Mouse (Mus musculus): ENCODE data around the gene Lgr4. TPM values are rescaled to one million over a fixed set of nuclear protein-coding genes. Genes with fewer than 3 reads are reported as not detected.

Lgr4 gene
- polyA plus RNA-seq, 1 experiment = 3.8 TPM

DNA sequence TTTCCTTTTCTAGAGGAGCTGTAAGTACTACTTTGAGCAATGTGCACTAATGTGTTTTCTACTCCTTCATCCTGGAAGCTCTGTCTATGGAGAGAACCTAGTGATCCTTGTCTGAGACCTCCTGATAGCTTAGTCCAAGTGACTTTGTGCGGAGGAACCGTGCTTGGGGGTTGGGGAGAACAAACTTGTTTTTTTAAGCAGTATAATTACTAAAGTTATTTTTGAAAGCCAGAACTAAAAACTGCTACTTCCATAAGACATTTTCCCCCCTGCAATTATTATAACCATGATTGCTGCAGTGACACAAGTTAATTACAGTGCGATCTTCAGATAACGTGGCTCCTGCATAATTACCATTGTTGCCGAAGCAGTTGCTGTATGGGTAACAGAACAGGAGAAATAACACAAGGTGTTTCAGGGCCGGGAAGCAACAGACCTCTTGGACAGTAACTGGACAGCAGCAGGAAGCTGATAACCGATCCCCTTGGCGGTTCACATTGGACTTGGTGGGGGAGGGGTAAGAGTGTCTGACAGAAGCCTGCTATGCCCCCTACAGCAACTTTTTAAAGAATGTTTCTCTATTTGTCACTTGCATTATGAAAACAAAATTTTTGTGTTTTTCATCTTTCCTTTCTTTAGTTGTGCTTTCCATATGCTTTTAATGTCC lies 53.4 kb downstream of the Lgr4 start:
- Histone ChIP-seq H3K36me3 (ENCODE audit: control insufficient read depth, insufficient read depth) (no peaks in the 10 kb centered on the region), H3K4me2 (ENCODE audit: low read depth) (no peak overlapping the region), H3K4me3 (no peak overlapping the region), H3K79me2 (ENCODE audit: control insufficient read depth, insufficient read depth) (peaks cover 28% of the 10 kb centered on the region), H3K27me3 (ENCODE audit: control insufficient read depth, insufficient read depth, insufficient read length) (no peaks in the 10 kb centered on the region), H3ac (ENCODE audit: control insufficient read depth, insufficient read length) (no peak overlapping the region)
- no peak for TF ChIP-seq MYOG (IDR thresholded peaks at IDR 0.05; ENCODE audit: control insufficient read depth in 1 of 3, insufficient read depth in 1 of 3, insufficient read length in 2 of 3, low read depth in 2 of 3)

DNA sequence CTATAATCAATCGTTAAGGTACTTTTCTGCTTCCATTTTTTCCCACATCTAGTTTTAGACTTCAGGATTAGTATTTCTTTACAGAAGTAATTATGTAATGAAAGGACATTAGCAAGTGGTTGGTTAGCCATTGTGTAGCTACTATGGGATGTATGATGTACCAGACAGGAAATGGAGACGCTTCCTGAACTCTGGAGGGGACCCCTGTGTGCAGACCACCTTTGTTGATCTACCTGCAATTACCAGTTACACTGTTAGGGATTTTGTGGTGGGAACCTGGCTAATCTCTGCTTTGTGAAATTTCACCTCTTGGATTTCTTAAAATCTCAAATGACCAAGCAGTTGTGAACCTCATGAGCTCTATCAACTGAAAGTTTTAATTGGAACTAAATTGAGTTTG lies 54.9 kb downstream of the Lgr4 start:
- no peak overlapping the region for H3K4me3 ChIP-seq
- H3K79me2 ChIP-seq (ENCODE audit: control insufficient read depth, insufficient read depth) = peaks cover 18% of the 10 kb centered on the region
- no peak overlapping the region for H3ac ChIP-seq (ENCODE audit: control insufficient read depth, insufficient read length)
- TF ChIP-seq USF1 (IDR thresholded peaks at IDR 0.05; ENCODE audit: low read depth) (no peak), MAX (IDR thresholded peaks at IDR 0.05; ENCODE audit: low read depth) (no peak), REST (IDR thresholded peaks at IDR 0.05; ENCODE audit: insufficient read depth, insufficient read length) (no peak), E2F4 (IDR thresholded peaks at IDR 0.05; ENCODE audit: insufficient read depth) (no peak), TCF3 (IDR thresholded peaks at IDR 0.05; ENCODE audit: insufficient read length, low read depth) (no peak), POLR2A (IDR thresholded peaks at IDR 0.05; ENCODE audit: insufficient read length, low read depth) (no peak), POLR2AphosphoS2 (IDR thresholded peaks at IDR 0.05; ENCODE audit: insufficient read length, low read depth) (no peak), CEBPB (IDR thresholded peaks at IDR 0.05; ENCODE audit: insufficient read depth, poor library complexity, severe bottlenecking) (no peak), TCF12 (IDR thresholded peaks at IDR 0.05; ENCODE audit: insufficient read depth, poor library complexity, severe bottlenecking) (no peak)
- no peak overlapping the region for H3K4me2 ChIP-seq (ENCODE audit: low read depth)
- H3K27me3 ChIP-seq (ENCODE audit: control insufficient read depth, insufficient read depth, insufficient read length) = no peaks in the 10 kb centered on the region
- no peaks in the 10 kb centered on the region for H3K36me3 ChIP-seq (ENCODE audit: control insufficient read depth, insufficient read depth)

DNA sequence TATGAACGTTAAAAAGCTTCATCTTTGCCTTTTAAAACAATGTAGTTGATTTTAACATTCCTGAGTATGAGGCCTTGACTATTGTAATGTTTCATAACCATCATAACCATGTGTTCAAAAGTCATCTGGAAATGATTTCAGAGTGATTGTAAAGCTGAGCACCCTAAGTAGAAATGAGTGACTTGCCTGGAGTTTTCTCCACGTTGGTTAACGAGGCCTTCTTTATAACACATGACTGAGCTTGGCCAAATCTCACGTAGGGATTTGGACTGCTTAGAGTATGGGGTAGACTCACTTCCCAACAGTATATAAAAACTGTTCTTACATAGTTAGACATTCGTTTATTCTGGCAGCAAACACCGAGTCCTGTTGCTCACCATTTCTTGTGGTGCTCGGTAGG lies 55.5 kb downstream of the Lgr4 start:
- Histone ChIP-seq H3K36me3 (ENCODE audit: control insufficient read depth, insufficient read depth) (no peaks in the 10 kb centered on the region), H3K4me3 (no peak overlapping the region), H3K79me2 (ENCODE audit: control insufficient read depth, insufficient read depth) (peaks cover 15% of the 10 kb centered on the region), H3ac (ENCODE audit: control insufficient read depth, insufficient read length) (no peak overlapping the region), H3K4me2 (ENCODE audit: low read depth) (no peak overlapping the region), H3K27me3 (ENCODE audit: control insufficient read depth, insufficient read depth, insufficient read length) (no peaks in the 10 kb centered on the region)
- TF ChIP-seq USF1 (IDR thresholded peaks at IDR 0.05; ENCODE audit: low read depth) (no peak), E2F4 (IDR thresholded peaks at IDR 0.05; ENCODE audit: insufficient read depth) (no peak), TCF12 (IDR thresholded peaks at IDR 0.05; ENCODE audit: insufficient read depth, poor library complexity, severe bottlenecking) (no peak), SRF (IDR thresholded peaks at IDR 0.05; ENCODE audit: control insufficient read depth, insufficient read length, low read depth) (no peak), CEBPB (IDR thresholded peaks at IDR 0.05; ENCODE audit: insufficient read depth, poor library complexity, severe bottlenecking) (no peak), REST (IDR thresholded peaks at IDR 0.05; ENCODE audit: insufficient read depth, insufficient read length) (no peak), TCF3 (IDR thresholded peaks at IDR 0.05; ENCODE audit: insufficient read length, low read depth) (no peak), POLR2A (IDR thresholded peaks at IDR 0.05; ENCODE audit: insufficient read length, low read depth) (no peak), MYOD1 (IDR thresholded peaks at IDR 0.05; ENCODE audit: control insufficient read depth in 1 of 3, insufficient read length in 2 of 3, low read depth in 2 of 3) (no peak), MYOG (IDR thresholded peaks at IDR 0.05; ENCODE audit: control insufficient read depth in 1 of 3, insufficient read depth in 1 of 3, insufficient read length in 2 of 3, low read depth in 2 of 3) (no peak), POLR2AphosphoS2 (IDR thresholded peaks at IDR 0.05; ENCODE audit: insufficient read length, low read depth) (no peak), MAX (IDR thresholded peaks at IDR 0.05; ENCODE audit: low read depth) (no peak)

GRCm38 (mm10) chr2:109974807-109975206 lies 57.4 kb downstream of the Lgr4 start:
- Histone ChIP-seq H3K4me2 (ENCODE audit: low read depth) (no peak overlapping the region), H3K4me3 (no peak overlapping the region), H3K36me3 (ENCODE audit: control insufficient read depth, insufficient read depth) (no peaks in the 10 kb centered on the region), H3ac (ENCODE audit: control insufficient read depth, insufficient read length) (no peak overlapping the region), H3K27me3 (ENCODE audit: control insufficient read depth, insufficient read depth, insufficient read length) (no peaks in the 10 kb centered on the region), H3K79me2 (ENCODE audit: control insufficient read depth, insufficient read depth) (peaks cover 7% of the 10 kb centered on the region)
- TF ChIP-seq POLR2A (IDR thresholded peaks at IDR 0.05; ENCODE audit: insufficient read length, low read depth) (no peak), MYOG (IDR thresholded peaks at IDR 0.05; ENCODE audit: control insufficient read depth in 1 of 3, insufficient read depth in 1 of 3, insufficient read length in 2 of 3, low read depth in 2 of 3) (no peak), MYOD1 (IDR thresholded peaks at IDR 0.05; ENCODE audit: control insufficient read depth in 1 of 3, insufficient read length in 2 of 3, low read depth in 2 of 3) (no peak), TCF12 (IDR thresholded peaks at IDR 0.05; ENCODE audit: insufficient read depth, poor library complexity, severe bottlenecking) (no peak), POLR2AphosphoS2 (IDR thresholded peaks at IDR 0.05; ENCODE audit: insufficient read length, low read depth) (no peak), USF1 (IDR thresholded peaks at IDR 0.05; ENCODE audit: low read depth) (no peak), REST (IDR thresholded peaks at IDR 0.05; ENCODE audit: insufficient read depth, insufficient read length) (no peak), CEBPB (IDR thresholded peaks at IDR 0.05; ENCODE audit: insufficient read depth, poor library complexity, severe bottlenecking) (no peak), E2F4 (IDR thresholded peaks at IDR 0.05; ENCODE audit: insufficient read depth) (no peak), MAX (IDR thresholded peaks at IDR 0.05; ENCODE audit: low read depth) (no peak)

- H3ac ChIP-seq (ENCODE audit: control insufficient read depth, insufficient read length) = no peak overlapping the region
- H3K27me3 ChIP-seq (ENCODE audit: control insufficient read depth, insufficient read depth, insufficient read length) = no peaks in the 10 kb centered on the region
- H3K4me2 ChIP-seq (ENCODE audit: low read depth) = no peak overlapping the region
- H3K4me3 ChIP-seq = no peak overlapping the region
- no peaks in the 10 kb centered on the region for H3K36me3 ChIP-seq (ENCODE audit: control insufficient read depth, insufficient read depth)
- H3K79me2 ChIP-seq (ENCODE audit: control insufficient read depth, insufficient read depth) = peaks cover 11% of the 10 kb centered on the region
- TF ChIP-seq MYOD1 (IDR thresholded peaks at IDR 0.05; ENCODE audit: control insufficient read depth in 1 of 3, insufficient read length in 2 of 3, low read depth in 2 of 3) (no peak), SRF (IDR thresholded peaks at IDR 0.05; ENCODE audit: control insufficient read depth, insufficient read length, low read depth) (no peak), MAX (IDR thresholded peaks at IDR 0.05; ENCODE audit: low read depth) (no peak), TCF3 (IDR thresholded peaks at IDR 0.05; ENCODE audit: insufficient read length, low read depth) (no peak), POLR2AphosphoS2 (IDR thresholded peaks at IDR 0.05; ENCODE audit: insufficient read length, low read depth) (no peak), POLR2A (IDR thresholded peaks at IDR 0.05; ENCODE audit: insufficient read length, low read depth) (no peak), USF1 (IDR thresholded peaks at IDR 0.05; ENCODE audit: low read depth) (no peak), REST (IDR thresholded peaks at IDR 0.05; ENCODE audit: insufficient read depth, insufficient read length) (no peak), CEBPB (IDR thresholded peaks at IDR 0.05; ENCODE audit: insufficient read depth, poor library complexity, severe bottlenecking) (no peak), TCF12 (IDR thresholded peaks at IDR 0.05; ENCODE audit: insufficient read depth, poor library complexity, severe bottlenecking) (no peak)
Observed at GRCm38 (mm10) chr2:109976181-109976580, 58.7 kb downstream of the Lgr4 start.
